Mouse (Mus musculus): Measurements from ENCODE around the gene Shd. TPM values are rescaled to one million over a fixed set of nuclear protein-coding genes. Genes with fewer than 3 reads are reported as not detected.

Gene Shd
- polyA plus RNA-seq, 1 experiment from 2014 or later = 102 TPM

- Histone ChIP-seq H3K4me3 (ENCODE audit: low read depth, low read length) (peak overlapping the region; percentile 42), H3K4me1 (replicated peaks; ENCODE audit: control insufficient read depth, insufficient read depth, low read length) (peaks cover 5% of the 10 kb centered on the region), H3K9ac (ENCODE audit: low read depth, low read length) (peak overlapping the region; percentile 65), H3K27me3 (ENCODE audit: control insufficient read depth, insufficient read depth, low read length) (no peaks in the 10 kb centered on the region), H3K9me3 (ENCODE audit: control insufficient read depth, low read length) (no peaks in the 10 kb centered on the region), H3K27ac (ENCODE audit: low read depth, low read length) (peak overlapping the region; percentile 85), H3K4me2 (replicated peaks; ENCODE audit: low read depth, low read length) (peak overlapping the region; percentile 49), H3K36me3 (ENCODE audit: control insufficient read depth, insufficient read depth, low read length) (peaks cover 3% of the 10 kb centered on the region; the same call in 1 of the 2 replicates)
- 78% methylated on average over 13 of the region's 13 CpGs for WGBS
- DNase-seq (ENCODE audit: low spot score) = no peak
- no peak for ATAC-seq (ENCODE audit: low FRiP score)
These were observed 12.3 kb upstream of the Shd start for GRCm38 (mm10) chr17:55957726-55958583.

DNA sequence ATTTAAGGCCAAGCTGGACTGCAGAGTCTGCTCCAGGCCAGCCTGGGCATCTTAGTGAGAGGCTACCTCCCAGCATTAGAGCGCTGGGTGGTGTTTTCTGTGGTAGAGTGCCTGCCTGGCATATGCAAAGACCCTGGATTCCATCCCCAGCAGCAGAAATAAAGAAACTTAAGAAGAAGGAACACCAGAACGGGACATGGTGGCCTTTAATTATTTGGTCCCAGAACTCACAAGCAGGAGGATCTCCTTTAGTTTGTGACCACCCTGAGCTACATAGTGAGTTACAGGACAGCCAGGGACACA lies 11.7 kb upstream of the Shd start:
- ATAC-seq (ENCODE audit: low FRiP score) (no peak), DNase-seq (ENCODE audit: low spot score) (no peak)
- peak overlapping the region; percentile 42 for H3K4me3 ChIP-seq (ENCODE audit: low read depth, low read length)

DNA sequence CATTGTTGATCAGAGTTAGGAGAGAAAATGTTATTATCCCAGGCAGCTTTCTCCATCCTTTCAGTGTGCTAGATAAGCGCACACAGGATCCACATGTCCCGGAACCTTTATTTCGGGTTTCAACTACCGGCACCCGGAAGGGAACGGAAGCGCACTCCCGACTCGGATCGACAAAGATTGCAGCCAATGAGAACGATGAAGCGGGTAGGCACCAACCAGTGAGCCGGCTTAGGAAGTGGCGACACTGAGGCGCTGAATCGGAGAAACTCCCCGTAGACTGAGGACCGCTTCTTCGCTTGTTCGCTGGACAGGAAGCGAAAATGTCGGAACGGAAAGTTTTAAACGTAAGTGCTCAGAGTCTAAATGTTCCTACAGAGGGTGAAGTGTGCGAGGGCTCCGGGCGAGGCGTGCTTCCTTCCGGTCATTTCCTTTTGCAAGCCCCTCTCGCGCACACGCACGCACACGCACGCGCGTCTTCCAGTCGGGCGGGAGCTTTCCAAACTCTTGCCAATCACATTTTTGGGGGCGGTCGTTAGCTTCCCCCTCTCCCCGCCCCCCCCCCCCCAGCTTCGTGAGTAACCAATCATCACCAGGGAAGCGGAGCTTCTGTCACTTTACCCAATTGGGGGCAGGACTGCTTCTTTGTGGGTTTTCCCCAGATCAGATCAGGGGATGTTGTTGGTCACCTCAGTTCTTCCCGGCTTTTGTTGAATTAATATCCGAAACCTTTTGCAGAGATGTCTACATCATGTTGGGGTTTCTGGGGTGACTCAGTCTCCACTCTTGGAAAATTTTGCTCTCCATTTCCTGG lies 11.1 kb upstream of the Shd start, which contains the start of gene Yju2:
Gene Yju2, plus strand, starts transcription at position 182 of the 811 bp plus-strand sequence.
- H3K4me3 ChIP-seq (ENCODE audit: low read depth, low read length) = peak within 1 kb of the TSS; percentile 42
- peaks cover 5% of the 10 kb centered on the region for H3K4me1 ChIP-seq (replicated peaks; ENCODE audit: control insufficient read depth, insufficient read depth, low read length)
- peak within 1 kb of the TSS; percentile 85 for H3K27ac ChIP-seq (ENCODE audit: low read depth, low read length)
- DNase-seq (ENCODE audit: low spot score) = peak; percentile 94
- H3K36me3 ChIP-seq (ENCODE audit: control insufficient read depth, insufficient read depth, low read length) = peaks cover 3% of the 10 kb centered on the region; the same call in 1 of the 2 replicates
- peak; percentile 90 for ATAC-seq (ENCODE audit: low FRiP score)
- WGBS = under 1% methylated on average over 43 of the region's 46 CpGs
- no peaks in the 10 kb centered on the region for H3K27me3 ChIP-seq (ENCODE audit: control insufficient read depth, insufficient read depth, low read length)
- H3K9ac ChIP-seq (ENCODE audit: low read depth, low read length) = peak within 1 kb of the TSS; percentile 65
- H3K4me2 ChIP-seq (replicated peaks; ENCODE audit: low read depth, low read length) = peak within 1 kb of the TSS; percentile 49
- no peaks in the 10 kb centered on the region for H3K9me3 ChIP-seq (ENCODE audit: control insufficient read depth, low read length)

More for the DNA sequence above, 11.7 kb upstream of the Shd start:
- Histone ChIP-seq H3K4me2 (replicated peaks; ENCODE audit: low read depth, low read length) (peak overlapping the region; percentile 49), H3K9me3 (ENCODE audit: control insufficient read depth, low read length) (no peaks in the 10 kb centered on the region), H3K9ac (ENCODE audit: low read depth, low read length) (peak overlapping the region; percentile 65), H3K27ac (ENCODE audit: low read depth, low read length) (peak overlapping the region; percentile 85), H3K4me1 (replicated peaks; ENCODE audit: control insufficient read depth, insufficient read depth, low read length) (peaks cover 5% of the 10 kb centered on the region), H3K36me3 (ENCODE audit: control insufficient read depth, insufficient read depth, low read length) (peaks cover 3% of the 10 kb centered on the region; the same call in 1 of the 2 replicates), H3K27me3 (ENCODE audit: control insufficient read depth, insufficient read depth, low read length) (no peaks in the 10 kb centered on the region)
- 28% methylated on average over 2 of the region's 2 CpGs for WGBS

DNA sequence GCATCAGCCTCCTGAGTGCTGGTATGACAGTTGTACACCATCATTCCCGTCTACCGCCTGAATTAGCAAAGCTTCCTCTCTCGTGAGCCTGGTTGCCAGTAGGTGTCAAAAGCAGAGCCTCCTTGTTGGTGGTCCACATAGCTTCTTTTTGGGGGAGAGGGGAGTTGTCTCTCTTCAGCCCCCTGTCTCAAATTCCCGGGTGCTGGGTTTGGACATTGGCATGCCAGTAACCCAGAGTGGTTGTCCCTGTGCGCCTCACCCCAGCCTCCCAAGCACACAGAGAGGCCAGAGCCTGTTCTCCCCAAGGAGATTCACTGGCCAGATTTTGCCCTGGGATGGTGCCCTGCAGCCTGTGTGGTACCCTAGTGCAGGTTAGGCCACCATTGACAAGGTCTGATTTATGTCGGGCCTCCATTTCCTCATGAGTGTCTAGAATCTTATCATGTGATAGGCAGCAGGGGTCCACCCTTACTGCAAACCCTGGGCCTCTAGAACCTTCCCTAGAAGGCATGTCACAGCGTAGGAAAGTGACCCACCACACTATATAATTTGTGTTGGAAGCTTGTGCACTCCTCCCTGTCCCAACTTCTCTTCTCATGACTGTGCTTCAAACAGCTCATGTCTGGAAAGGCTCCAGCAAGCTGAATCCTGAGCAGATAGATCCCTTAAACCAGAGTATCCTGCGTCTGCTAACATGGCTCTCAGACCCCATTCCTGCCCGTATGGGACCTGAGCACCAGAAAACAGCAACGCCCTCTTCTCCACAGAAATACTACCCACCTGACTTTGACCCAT lies 10.1 kb upstream of the Shd start:
- 0 out of 2 replicates have a peak overlapping the region, but pooled peaks have one; percentile 85 for H3K27ac ChIP-seq (ENCODE audit: low read depth, low read length)
- H3K4me3 ChIP-seq (ENCODE audit: low read depth, low read length) = peak overlapping the region; percentile 42
- peaks cover 3% of the 10 kb centered on the region; the same call in 1 of the 2 replicates for H3K36me3 ChIP-seq (ENCODE audit: control insufficient read depth, insufficient read depth, low read length)
- no peaks in the 10 kb centered on the region for H3K27me3 ChIP-seq (ENCODE audit: control insufficient read depth, insufficient read depth, low read length)
- WGBS = 79% methylated on average over 10 of the region's 10 CpGs
- DNase-seq (ENCODE audit: low spot score) (no peak), ATAC-seq (ENCODE audit: low FRiP score) (no peak)
- H3K4me1 ChIP-seq (replicated peaks; ENCODE audit: control insufficient read depth, insufficient read depth, low read length) = peaks cover 5% of the 10 kb centered on the region
- no peaks in the 10 kb centered on the region for H3K9me3 ChIP-seq (ENCODE audit: control insufficient read depth, low read length)
- peak overlapping the region; percentile 29 for H3K4me2 ChIP-seq (replicated peaks; ENCODE audit: low read depth, low read length)
- peak overlapping the region; percentile 46; the same call in 1 of the 2 replicates for H3K9ac ChIP-seq (ENCODE audit: low read depth, low read length)

- Histone ChIP-seq H3K9me3 (ENCODE audit: control insufficient read depth, low read length) (no peaks in the 10 kb centered on the region), H3K36me3 (ENCODE audit: control insufficient read depth, insufficient read depth, low read length) (peaks cover 3% of the 10 kb centered on the region; the same call in 1 of the 2 replicates), H3K4me3 (ENCODE audit: low read depth, low read length) (no peak overlapping the region), H3K27ac (ENCODE audit: low read depth, low read length) (no peak overlapping the region), H3K27me3 (ENCODE audit: control insufficient read depth, insufficient read depth, low read length) (no peaks in the 10 kb centered on the region), H3K4me2 (replicated peaks; ENCODE audit: low read depth, low read length) (no peak overlapping the region), H3K9ac (ENCODE audit: low read depth, low read length) (no peak overlapping the region), H3K4me1 (replicated peaks; ENCODE audit: control insufficient read depth, insufficient read depth, low read length) (peaks cover 5% of the 10 kb centered on the region)
- no peak for DNase-seq (ENCODE audit: low spot score)
- ATAC-seq (ENCODE audit: low FRiP score) = no peak
These were observed 9.5 kb upstream of the Shd start for GRCm38 (mm10) chr17:55960791-55961190.

GRCm38 (mm10) chr17:55961631-55962030 lies 8.6 kb upstream of the Shd start:
- Histone ChIP-seq H3K4me2 (replicated peaks; ENCODE audit: low read depth, low read length) (no peak overlapping the region), H3K4me3 (ENCODE audit: low read depth, low read length) (no peak overlapping the region), H3K27ac (ENCODE audit: low read depth, low read length) (no peak overlapping the region), H3K4me1 (replicated peaks; ENCODE audit: control insufficient read depth, insufficient read depth, low read length) (peaks cover 2% of the 10 kb centered on the region), H3K9ac (ENCODE audit: low read depth, low read length) (no peak overlapping the region), H3K36me3 (ENCODE audit: control insufficient read depth, insufficient read depth, low read length) (peaks cover 3% of the 10 kb centered on the region; the same call in 1 of the 2 replicates), H3K9me3 (ENCODE audit: control insufficient read depth, low read length) (no peaks in the 10 kb centered on the region), H3K27me3 (ENCODE audit: control insufficient read depth, insufficient read depth, low read length) (no peaks in the 10 kb centered on the region)
- no peak for DNase-seq (ENCODE audit: low spot score)
- no peak for ATAC-seq (ENCODE audit: low FRiP score)
- WGBS = 93% methylated on average over 7 of the region's 7 CpGs

GRCm38 (mm10) chr17:55963171-55963570 lies 7.1 kb upstream of the Shd start:
- Histone ChIP-seq H3K9me3 (ENCODE audit: control insufficient read depth, low read length) (no peaks in the 10 kb centered on the region), H3K4me2 (replicated peaks; ENCODE audit: low read depth, low read length) (no peak overlapping the region)
- ATAC-seq (ENCODE audit: low FRiP score) = no peak

DNA sequence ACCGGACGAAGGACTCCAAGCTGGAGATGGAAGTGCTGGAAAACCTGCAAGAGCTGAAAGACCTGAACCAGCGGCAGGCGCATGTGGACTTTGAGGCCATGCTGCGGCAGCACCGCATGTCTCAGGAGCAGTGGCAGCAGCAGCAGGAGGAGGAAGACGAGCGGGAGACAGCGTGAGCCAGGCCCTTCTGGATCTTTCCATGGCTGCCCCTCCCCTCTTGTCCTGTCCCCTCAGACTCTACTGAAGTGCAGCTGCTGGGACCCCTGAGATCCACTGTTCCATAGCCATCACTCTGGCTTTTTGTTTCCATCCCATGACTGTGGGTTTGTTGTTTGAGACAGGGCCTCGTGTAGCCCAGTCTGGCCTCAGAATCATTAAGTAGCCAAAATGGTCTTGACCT lies 5.8 kb upstream of the Shd start:
- DNase-seq (ENCODE audit: low spot score) (no peak), ATAC-seq (ENCODE audit: low FRiP score) (no peak)
- no peaks in the 10 kb centered on the region for H3K9me3 ChIP-seq (ENCODE audit: control insufficient read depth, low read length)
- H3K36me3 ChIP-seq (ENCODE audit: control insufficient read depth, insufficient read depth, low read length) = peaks cover 3% of the 10 kb centered on the region; the same call in 1 of the 2 replicates
- H3K27ac ChIP-seq (ENCODE audit: low read depth, low read length) = no peak overlapping the region
- no peak overlapping the region for H3K4me2 ChIP-seq (replicated peaks; ENCODE audit: low read depth, low read length)
- no peaks in the 10 kb centered on the region for H3K27me3 ChIP-seq (ENCODE audit: control insufficient read depth, insufficient read depth, low read length)
- peaks cover 5% of the 10 kb centered on the region for H3K4me1 ChIP-seq (replicated peaks; ENCODE audit: control insufficient read depth, insufficient read depth, low read length)
- H3K4me3 ChIP-seq (ENCODE audit: low read depth, low read length) = no peak overlapping the region
- no peak overlapping the region for H3K9ac ChIP-seq (ENCODE audit: low read depth, low read length)
- WGBS = 97% methylated on average over 10 of the region's 10 CpGs

More at GRCm38 (mm10) chr17:55963171-55963570, 7.1 kb upstream of the Shd start:
- H3K4me3 ChIP-seq (ENCODE audit: low read depth, low read length) = no peak overlapping the region
- no peak overlapping the region for H3K9ac ChIP-seq (ENCODE audit: low read depth, low read length)
- H3K27ac ChIP-seq (ENCODE audit: low read depth, low read length) = no peak overlapping the region
- 92% methylated on average over 14 of the region's 14 CpGs for WGBS
- DNase-seq (ENCODE audit: low spot score) = no peak
- peaks cover 2% of the 10 kb centered on the region for H3K4me1 ChIP-seq (replicated peaks; ENCODE audit: control insufficient read depth, insufficient read depth, low read length)
- peaks cover 3% of the 10 kb centered on the region; the same call in 1 of the 2 replicates for H3K36me3 ChIP-seq (ENCODE audit: control insufficient read depth, insufficient read depth, low read length)
- no peaks in the 10 kb centered on the region for H3K27me3 ChIP-seq (ENCODE audit: control insufficient read depth, insufficient read depth, low read length)
